Mouse (Mus musculus) stomach, postnatal 0 days (tissue): ENCODE data around the gene Ndufa9.

ENCODE experiments used
- CTCF ChIP-seq: IDR thresholded peaks from 2 replicates; pipeline ENCODE4 v1.5.1; 2016; ENCODE audit warnings: antibody characterized with exemption, low read depth, mild to moderate bottlenecking, moderate library complexity
- EP300 ChIP-seq: optimal IDR thresholded peaks from 2 replicates; pipeline ENCODE3; 2016; ENCODE audit warnings: antibody characterized with exemption

DNA sequence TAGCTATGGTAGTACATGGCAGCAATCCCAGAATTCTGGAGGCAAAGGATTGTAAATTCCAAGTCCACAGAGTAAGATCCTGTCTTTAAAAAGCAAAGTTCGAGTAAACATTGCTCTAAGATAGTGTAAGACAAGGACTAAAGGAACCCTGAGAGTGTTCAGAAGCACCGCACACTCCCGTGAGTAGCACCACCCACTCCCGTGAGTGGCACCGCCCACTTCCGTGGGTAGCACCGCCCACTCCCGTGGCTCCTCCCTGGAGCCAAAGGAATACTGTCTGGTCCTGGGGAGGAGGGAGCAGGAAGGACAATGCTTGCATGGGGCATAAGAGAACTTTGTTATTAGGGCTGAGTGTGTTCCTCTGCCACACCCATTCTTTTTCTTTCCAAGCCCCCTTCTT lies 60.1 kb downstream of the Ndufa9 start:
- TF ChIP-seq CTCF (no peak), EP300 (no peak)
